Mouse (Mus musculus): ENCODE measurements around the gene Pus1.

- no peak for TF ChIP-seq CTCF (IDR thresholded peaks at IDR 0.05; ENCODE audit: extremely low read depth, insufficient read depth, low read length)
- TF ChIP-seq POLR2A (IDR thresholded peaks at IDR 0.05; ENCODE audit: extremely low read depth, insufficient read depth, low read length) = no peak
Observed at GRCm38 (mm10) chr5:110824421-110824820, 44.0 kb upstream of the Pus1 start.
